Mouse (Mus musculus) heart, embryonic 13.5 days (tissue): ENCODE results near the gene Gnl1. TPM values are rescaled to one million over a fixed set of nuclear protein-coding genes. Genes with fewer than 3 reads are reported as not detected.

Experiments used
- ATAC-seq: fragments of 200-750 bp; cut with Nextera tagmentation; 2 replicates; pipeline ENCODE4 v1.8.0; 2017; ENCODE audit warnings: moderate TSS enrichment; ENCODE audit not compliant: insufficient number of reproducible peaks, low FRiP score, low TSS enrichment; ENCODE audit errors: extremely low read depth
- H3K27ac ChIP-seq: fragments of 300-500 bp; sonication (generic); replicated peaks from 2 replicates; pipeline ENCODE4 v1.5.1; 2015; ENCODE audit warnings: moderate library complexity, mild to moderate bottlenecking, inconsistent platforms
- H3K27me3 ChIP-seq: fragments of 300-500 bp; sonication (generic); replicated peaks from 2 replicates; pipeline ENCODE4 v1.6.1; 2015; ENCODE audit warnings: mild to moderate bottlenecking, inconsistent platforms
- H3K36me3 ChIP-seq: fragments of 300-500 bp; sonication (generic); 2 replicates; pipeline ENCODE4 v1.6.1; 2015; ENCODE audit warnings: mild to moderate bottlenecking, inconsistent platforms
- H3K4me1 ChIP-seq: fragments of 300-500 bp; sonication (generic); 2 replicates; pipeline ENCODE4 v1.6.1; 2015; ENCODE audit warnings: inconsistent platforms
- H3K4me2 ChIP-seq: fragments of 300-500 bp; sonication (generic); 2 replicates; pipeline ENCODE4 v1.6.1; 2015; ENCODE audit warnings: inconsistent platforms, mild to moderate bottlenecking, moderate library complexity
- H3K4me3 ChIP-seq: fragments of 300-500 bp; sonication (generic); 2 replicates; pipeline ENCODE4 v1.5.1; 2015; ENCODE audit warnings: moderate library complexity, mild to moderate bottlenecking, inconsistent platforms
- H3K9ac ChIP-seq: fragments of 300-500 bp; sonication (generic); 2 replicates; pipeline ENCODE4 v1.6.1; 2015; ENCODE audit warnings: inconsistent platforms, mild to moderate bottlenecking, moderate library complexity
- H3K9me3 ChIP-seq: fragments of 300-500 bp; sonication (generic); 2 replicates; pipeline ENCODE4 v1.6.1; 2016; ENCODE audit warnings: inconsistent platforms
- WGBS: fragments of 180-500 bp; shearing (Covaris S2); methylation state at CpG from one replicate; pipeline ENCODE4 v1.1.7; 2015; ENCODE audit warnings: mixed read lengths; 5-methylcytosine and 5-hydroxymethylcytosine counted together
- polyA plus RNA-seq: library from polyadenylated mRNA; unstranded; fragments of >200 nt; fragmentation: Nextera tagmentation; extraction: Ambion mirVana; gene quantifications from 2 replicates; pipeline ENCODE4 v1.2.1, GENCODE M21; 2015

Gene Gnl1
- polyA plus RNA-seq, 1 experiment from 2014 or later = 38.9 TPM

DNA sequence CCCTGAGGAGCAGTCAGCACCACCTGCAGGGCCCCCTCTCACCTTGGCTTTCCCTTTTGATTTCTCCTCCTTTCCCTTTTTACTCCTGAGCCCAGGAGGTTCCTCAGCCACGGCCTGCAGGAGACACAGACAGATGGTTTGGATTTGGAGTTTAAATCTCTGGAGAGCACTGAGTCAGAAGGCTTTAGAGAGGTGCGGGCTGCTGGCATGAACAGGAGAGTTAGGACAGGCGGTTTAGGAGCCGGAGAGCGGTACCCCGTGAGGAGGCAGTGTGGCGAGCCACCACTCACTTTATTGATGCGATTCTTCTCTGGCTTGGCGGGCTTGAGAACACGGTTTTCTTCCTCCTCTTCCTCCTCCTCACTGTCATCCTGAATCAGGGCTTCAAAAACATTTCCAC, 16.4 kb upstream of the Gnl1 start:
- Histone ChIP-seq H3K4me1 (peaks cover 9% of the 10 kb centered on the region), H3K27ac (no peak overlapping the region), H3K9me3 (no peaks in the 10 kb centered on the region), H3K36me3 (peaks cover 86% of the 10 kb centered on the region), H3K27me3 (no peaks in the 10 kb centered on the region), H3K4me3 (no peak overlapping the region), H3K9ac (no peak overlapping the region), H3K4me2 (no peak overlapping the region)
- 88% methylated on average over 10 of the region's 10 CpGs for WGBS
- no peak for ATAC-seq

DNA sequence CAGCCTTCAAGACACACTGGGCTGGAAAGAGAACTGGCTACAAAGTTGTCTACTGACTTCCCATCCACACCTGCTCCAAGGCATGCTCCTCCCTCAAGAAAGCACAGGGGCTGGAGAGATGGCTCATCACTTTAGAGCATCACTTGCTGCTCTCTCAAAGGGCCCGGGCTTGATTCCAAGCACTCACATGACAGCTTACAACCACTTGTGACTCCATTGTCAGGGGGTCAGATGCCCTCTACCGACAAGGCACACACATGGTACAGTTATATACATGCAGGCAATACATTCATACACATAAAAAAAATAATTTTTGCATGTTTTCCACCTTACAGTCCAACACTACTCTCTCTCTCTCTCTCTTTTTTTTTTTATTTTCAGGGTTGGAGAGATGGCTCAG, 12.0 kb upstream of the Gnl1 start:
- Histone ChIP-seq H3K27me3 (no peaks in the 10 kb centered on the region), H3K4me3 (no peak overlapping the region), H3K4me1 (peaks cover 26% of the 10 kb centered on the region), H3K4me2 (no peak overlapping the region), H3K27ac (no peak overlapping the region), H3K9me3 (no peaks in the 10 kb centered on the region), H3K36me3 (peaks cover 49% of the 10 kb centered on the region), H3K9ac (no peak overlapping the region)
- ATAC-seq = no peak
- WGBS = 78% methylated on average over 2 of the region's 2 CpGs

GRCm38 (mm10) chr17:35969418-35970389, 9.9 kb upstream of the Gnl1 start, which contains the start of gene Abcf1:
TSS of gene Abcf1 (minus strand) at chr17:35969761.
- Histone ChIP-seq H3K4me1 (peaks cover 26% of the 10 kb centered on the region), H3K4me2 (peak within 1 kb of the TSS; percentile 94), H3K27me3 (no peaks in the 10 kb centered on the region), H3K4me3 (peak within 1 kb of the TSS; percentile 94), H3K9me3 (no peaks in the 10 kb centered on the region), H3K27ac (peak within 1 kb of the TSS; percentile 82), H3K9ac (peak within 1 kb of the TSS; percentile 92), H3K36me3 (peaks cover 46% of the 10 kb centered on the region)
- peak; percentile 97 for ATAC-seq
- under 1% methylated on average over 68 of the region's 68 CpGs for WGBS

- no peak overlapping the region for H3K4me2 ChIP-seq
- peaks cover 26% of the 10 kb centered on the region for H3K4me1 ChIP-seq
- peaks cover 50% of the 10 kb centered on the region for H3K36me3 ChIP-seq
- no peaks in the 10 kb centered on the region for H3K9me3 ChIP-seq
- no peak overlapping the region for H3K27ac ChIP-seq
- no peaks in the 10 kb centered on the region for H3K27me3 ChIP-seq
- H3K9ac ChIP-seq = no peak overlapping the region
- no peak for ATAC-seq
- no peak overlapping the region for H3K4me3 ChIP-seq
- 37% methylated on average over 1 of the region's 1 CpGs for WGBS
These were observed 7.5 kb upstream of the Gnl1 start for GRCm38 (mm10) chr17:35972131-35972530.

- H3K9ac ChIP-seq = peak overlapping the region; percentile 94
- under 1% methylated on average over 41 of the region's 41 CpGs for WGBS
- no peaks in the 10 kb centered on the region for H3K27me3 ChIP-seq
- peaks cover 21% of the 10 kb centered on the region for H3K4me1 ChIP-seq
- H3K4me2 ChIP-seq = peak overlapping the region; percentile 90
- ATAC-seq = peak; percentile 6; the same call in 1 of the 2 replicates
- H3K4me3 ChIP-seq = peak overlapping the region; percentile 99
- H3K36me3 ChIP-seq = peaks cover 59% of the 10 kb centered on the region
- peak overlapping the region; percentile 96 for H3K27ac ChIP-seq
- no peaks in the 10 kb centered on the region for H3K9me3 ChIP-seq
These were observed 745 bp upstream of the Gnl1 start for GRCm38 (mm10) chr17:35978811-35979400.

GRCm38 (mm10) chr17:35980363-35980754, 708 bp downstream of the Gnl1 start:
- H3K4me2 ChIP-seq = peak overlapping the region; percentile 90
- H3K27ac ChIP-seq = peak overlapping the region; percentile 96
- 0 out of 2 replicates have a peak, but pooled peaks have one; percentile 2 for ATAC-seq
- H3K9me3 ChIP-seq = no peaks in the 10 kb centered on the region
- under 1% methylated on average over 29 of the region's 29 CpGs for WGBS
- no peaks in the 10 kb centered on the region for H3K27me3 ChIP-seq
- peaks cover 21% of the 10 kb centered on the region for H3K4me1 ChIP-seq
- H3K9ac ChIP-seq = peak overlapping the region; percentile 94
- H3K4me3 ChIP-seq = peak overlapping the region; percentile 99
- H3K36me3 ChIP-seq = peaks cover 61% of the 10 kb centered on the region

DNA sequence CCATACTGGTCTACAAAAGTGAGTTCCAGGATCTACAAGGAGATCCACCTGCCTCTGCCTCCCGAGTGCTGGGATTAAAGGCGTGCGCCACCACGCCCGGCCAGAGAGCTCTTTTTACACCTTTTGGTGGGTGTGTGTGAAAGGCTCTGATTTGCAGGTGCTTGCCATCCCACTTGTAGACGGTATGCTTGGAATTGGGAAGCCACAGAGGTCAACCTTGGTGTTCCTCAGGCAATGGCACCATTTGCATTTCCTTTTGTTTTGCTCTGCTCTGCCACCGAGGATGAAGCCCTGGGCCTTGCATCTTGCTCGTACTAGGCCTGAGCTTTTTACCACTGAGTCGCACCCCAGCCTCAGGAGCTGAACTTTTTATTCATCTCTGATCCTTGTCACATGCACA, 2.1 kb downstream of the Gnl1 start:
- H3K4me2 ChIP-seq = no peak overlapping the region
- 88% methylated on average over 9 of the region's 9 CpGs for WGBS
- H3K4me1 ChIP-seq = peaks cover 21% of the 10 kb centered on the region

GRCm38 (mm10) chr17:35991781-35992180, 12.1 kb downstream of the Gnl1 start:
- Histone ChIP-seq H3K9me3 (no peaks in the 10 kb centered on the region), H3K9ac (0 out of 2 replicates have a peak overlapping the region, but pooled peaks have one; percentile 47), H3K27me3 (no peaks in the 10 kb centered on the region), H3K4me3 (no peak overlapping the region), H3K36me3 (peaks cover 31% of the 10 kb centered on the region), H3K4me1 (peaks cover 14% of the 10 kb centered on the region), H3K4me2 (no peak overlapping the region), H3K27ac (no peak overlapping the region)
- ATAC-seq = no peak
- 30% methylated on average over 10 of the region's 10 CpGs for WGBS

More for the DNA sequence above, 2.1 kb downstream of the Gnl1 start:
- peak overlapping the region; percentile 99; the same call in 1 of the 2 replicates for H3K4me3 ChIP-seq
- ATAC-seq = no peak
- H3K9ac ChIP-seq = peak overlapping the region; percentile 94; the same call in 1 of the 2 replicates
- H3K27ac ChIP-seq = no peak overlapping the region
- peaks cover 61% of the 10 kb centered on the region for H3K36me3 ChIP-seq
- no peaks in the 10 kb centered on the region for H3K27me3 ChIP-seq
- no peaks in the 10 kb centered on the region for H3K9me3 ChIP-seq

DNA sequence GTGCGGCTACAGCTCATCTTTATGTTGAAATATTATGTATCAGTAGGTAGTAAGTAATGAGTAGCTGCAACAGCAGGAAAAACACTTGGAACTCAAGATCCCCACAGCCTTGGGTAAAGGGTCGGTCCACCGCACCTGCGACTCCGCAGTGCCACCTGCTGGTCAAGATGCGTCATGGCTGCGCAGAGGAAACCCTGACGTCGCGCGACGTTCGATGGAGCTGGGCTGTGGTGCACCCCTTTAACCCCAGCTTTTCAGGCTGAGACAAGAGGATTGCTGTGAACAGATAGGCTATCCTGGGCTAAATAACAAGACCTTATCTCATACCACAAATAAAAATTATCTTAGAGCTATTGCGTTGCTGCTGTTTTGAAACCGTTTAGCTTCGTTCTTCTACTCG, 14.0 kb downstream of the Gnl1 start:
- Histone ChIP-seq H3K27ac (no peak overlapping the region), H3K4me1 (peaks cover 26% of the 10 kb centered on the region), H3K9me3 (no peaks in the 10 kb centered on the region), H3K36me3 (peaks cover 13% of the 10 kb centered on the region), H3K4me3 (peak overlapping the region; percentile 69), H3K9ac (0 out of 2 replicates have a peak overlapping the region, but pooled peaks have one; percentile 33), H3K27me3 (no peaks in the 10 kb centered on the region), H3K4me2 (peak overlapping the region; percentile 81)
- WGBS = 5% methylated on average over 17 of the region's 17 CpGs
- ATAC-seq = peak; percentile 26; the same call in 1 of the 2 replicates

DNA sequence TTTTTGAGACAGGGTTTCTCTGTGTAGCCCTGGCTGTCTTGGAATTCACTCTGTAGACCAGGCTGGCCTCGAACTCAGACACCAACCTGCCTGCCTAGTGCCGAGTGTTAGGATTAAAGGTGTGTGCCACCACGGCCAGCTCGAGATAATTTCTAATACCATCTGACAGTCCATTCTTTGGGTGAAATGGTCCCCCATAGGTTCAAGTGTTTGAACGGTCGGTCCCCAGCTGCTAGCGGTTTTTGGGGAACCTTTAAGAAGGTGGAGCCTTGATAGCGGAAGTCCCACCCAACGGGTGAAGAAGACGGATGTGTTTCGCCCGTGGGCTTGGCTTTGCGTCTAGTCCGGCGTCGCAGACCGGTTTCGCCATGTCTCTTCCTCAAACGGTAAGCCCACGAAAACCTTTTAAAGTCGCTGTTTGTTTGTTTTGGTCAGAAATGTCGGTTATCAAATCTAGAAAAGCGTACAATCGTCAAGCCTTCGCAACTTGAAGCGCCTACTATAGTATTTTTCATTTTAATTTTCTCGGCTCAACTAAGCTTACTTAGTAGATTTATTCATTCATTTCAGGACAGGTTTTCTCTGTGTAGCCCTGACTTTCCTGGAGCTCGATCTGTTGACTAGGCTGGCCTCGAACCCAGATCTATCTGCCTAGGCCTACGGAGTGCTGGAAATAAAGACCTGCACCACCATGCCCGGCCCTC, 14.7 kb downstream of the Gnl1 start:
- H3K36me3 ChIP-seq = peaks cover 6% of the 10 kb centered on the region
- H3K27ac ChIP-seq = peak overlapping the region; percentile 70
- peak overlapping the region; percentile 69 for H3K4me3 ChIP-seq
- ATAC-seq = peak; percentile 47; the same call in 1 of the 2 replicates
- WGBS = 1% methylated on average over 31 of the region's 31 CpGs
- H3K4me2 ChIP-seq = peak overlapping the region; percentile 81
- H3K27me3 ChIP-seq = no peaks in the 10 kb centered on the region
- H3K4me1 ChIP-seq = peaks cover 31% of the 10 kb centered on the region
- H3K9ac ChIP-seq = peak overlapping the region; percentile 83
- no peaks in the 10 kb centered on the region for H3K9me3 ChIP-seq

DNA sequence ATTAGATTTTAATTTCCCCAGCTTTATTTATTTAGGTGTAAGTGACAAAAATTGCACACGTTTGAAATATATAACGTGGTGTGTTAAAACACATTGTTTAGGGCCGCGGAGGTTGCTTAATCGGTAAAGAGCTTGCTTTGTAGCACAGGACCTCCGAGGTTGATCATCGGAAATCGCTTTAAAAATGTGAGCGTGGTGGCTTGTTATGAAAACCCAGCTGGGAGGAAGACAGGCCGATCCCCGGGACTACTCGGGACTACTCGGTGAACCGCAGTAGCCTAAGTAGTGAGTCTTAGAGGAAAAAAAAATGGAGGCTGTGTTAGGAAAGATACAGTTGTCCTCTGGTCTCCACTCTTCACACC, 15.2 kb downstream of the Gnl1 start:
- peak overlapping the region; percentile 70 for H3K27ac ChIP-seq
- peak overlapping the region; percentile 81 for H3K4me2 ChIP-seq
- H3K36me3 ChIP-seq = peaks cover under 1% of the 10 kb centered on the region; the same call in 1 of the 2 replicates
- H3K9ac ChIP-seq = peak overlapping the region; percentile 83
- no peak for ATAC-seq
- 2% methylated on average over 14 of the region's 14 CpGs for WGBS
- H3K27me3 ChIP-seq = no peaks in the 10 kb centered on the region
- peaks cover 32% of the 10 kb centered on the region for H3K4me1 ChIP-seq
- H3K4me3 ChIP-seq = peak overlapping the region; percentile 69
- no peaks in the 10 kb centered on the region for H3K9me3 ChIP-seq
